Mouse (Mus musculus) lung, embryonic 14.5 days (tissue): ENCODE data around the gene Fgfr2. TPM values are rescaled to one million over a fixed set of nuclear protein-coding genes. Genes with fewer than 3 reads are reported as not detected.

Experiments used
- ATAC-seq: fragments of 200-750 bp; cut with Nextera tagmentation; 2 replicates; pipeline ENCODE4 v1.8.0; 2017; ENCODE audit warnings: mild to moderate bottlenecking, moderate TSS enrichment, moderate library complexity; ENCODE audit not compliant: insufficient read depth
- DNase-seq: peaks from one replicate; pipeline ENCODE4 v3.0.0-alpha.2; 2015
- H3K27ac ChIP-seq: fragments of 300-500 bp; sonication (generic); 2 replicates; pipeline ENCODE4 v1.5.1; 2014; ENCODE audit warnings: low read depth, mild to moderate bottlenecking, moderate library complexity
- H3K27me3 ChIP-seq: fragments of 300-500 bp; sonication (generic); 2 replicates; pipeline ENCODE4 v1.6.1; 2014; ENCODE audit warnings: low read length, control low read depth; ENCODE audit not compliant: insufficient read depth
- H3K36me3 ChIP-seq: fragments of 300-500 bp; sonication (generic); 2 replicates; pipeline ENCODE4 v1.6.1; 2014; ENCODE audit warnings: control low read depth; ENCODE audit not compliant: insufficient read depth
- H3K4me1 ChIP-seq: fragments of 300-500 bp; sonication (generic); 2 replicates; pipeline ENCODE4 v1.6.1; 2014; ENCODE audit warnings: antibody characterized with exemption, control low read depth; ENCODE audit not compliant: insufficient read depth
- H3K4me2 ChIP-seq: fragments of 300-500 bp; sonication (generic); 2 replicates; pipeline ENCODE4 v1.6.1; 2014; ENCODE audit warnings: mild to moderate bottlenecking
- H3K4me3 ChIP-seq: fragments of 300-500 bp; sonication (generic); 2 replicates; pipeline ENCODE4 v1.5.1; 2014; ENCODE audit warnings: low read depth, low read length
- H3K9ac ChIP-seq: fragments of 300-500 bp; sonication (generic); 2 replicates; pipeline ENCODE4 v1.6.1; 2014
- H3K9me3 ChIP-seq: fragments of 300-500 bp; sonication (generic); 2 replicates; pipeline ENCODE4 v1.6.1; 2016; ENCODE audit warnings: low read depth, low read length, control low read depth
- CTCF ChIP-seq: IDR thresholded peaks from 2 replicates; pipeline ENCODE4 v1.5.1; 2016; ENCODE audit warnings: antibody characterized with exemption, low read depth
- WGBS: fragments of 180-500 bp; shearing (Covaris S2); extraction: QIAGEN DNeasy Blood & Tissue Kit; methylation state at CpG from one replicate; pipeline ENCODE4 v1.1.7; 2014; 5-methylcytosine and 5-hydroxymethylcytosine counted together
- polyA plus RNA-seq: library from polyadenylated mRNA; unstranded; fragments of >200 nt; fragmentation: Nextera tagmentation; extraction: Ambion mirVana; gene quantifications from 2 replicates; pipeline ENCODE4 v1.2.1, GENCODE M21; 2014

Fgfr2 gene
- polyA plus RNA-seq, 1 experiment from 2014 or later, result 179 TPM

- Histone ChIP-seq H3K4me1 (no peaks in the 10 kb centered on the region; the same call in 1 of the 2 replicates), H3K27me3 (no peaks in the 10 kb centered on the region), H3K9me3 (no peaks in the 10 kb centered on the region), H3K9ac (no peak overlapping the region), H3K4me2 (no peak overlapping the region), H3K4me3 (no peak overlapping the region), H3K27ac (no peak overlapping the region), H3K36me3 (no peaks in the 10 kb centered on the region)
- DNase-seq (no peak), ATAC-seq (no peak)
- no peak for TF ChIP-seq CTCF
- WGBS, result 67% methylated on average over 12 of the region's 12 CpGs
Measured at GRCm38 (mm10) chr7:131651921-131652694, 1471.0 kb downstream of the Fgfr2 start.

GRCm38 (mm10) chr7:131650277-131650676, 1472.9 kb downstream of the Fgfr2 start:
- Histone ChIP-seq H3K36me3 (no peaks in the 10 kb centered on the region), H3K9ac (no peak overlapping the region), H3K4me2 (no peak overlapping the region), H3K27me3 (peaks cover 9% of the 10 kb centered on the region), H3K9me3 (no peaks in the 10 kb centered on the region), H3K27ac (no peak overlapping the region), H3K4me1 (no peaks in the 10 kb centered on the region; the same call in 1 of the 2 replicates), H3K4me3 (no peak overlapping the region)
- ATAC-seq (no peak), DNase-seq (peak; percentile 8)
- no peak for TF ChIP-seq CTCF
- WGBS, result 30% methylated on average over 2 of the region's 2 CpGs

- no peak overlapping the region for H3K4me2 ChIP-seq
- peaks cover 29% of the 10 kb centered on the region for H3K27me3 ChIP-seq
- no peak for ATAC-seq
- no peak for TF ChIP-seq CTCF
- no peaks in the 10 kb centered on the region; the same call in 1 of the 2 replicates for H3K4me1 ChIP-seq
- 26% methylated on average over 7 of the region's 7 CpGs for WGBS
- no peaks in the 10 kb centered on the region for H3K9me3 ChIP-seq
- no peak overlapping the region for H3K4me3 ChIP-seq
- H3K9ac ChIP-seq, result no peak overlapping the region
- DNase-seq, result peak; percentile 37
- no peak overlapping the region for H3K27ac ChIP-seq
- no peaks in the 10 kb centered on the region for H3K36me3 ChIP-seq
Measured at GRCm38 (mm10) chr7:131648276-131648675, 1474.9 kb downstream of the Fgfr2 start.

GRCm38 (mm10) chr7:131647583-131647982, 1475.6 kb downstream of the Fgfr2 start:
- no peaks in the 10 kb centered on the region for H3K36me3 ChIP-seq
- WGBS, result 30% methylated on average over 3 of the region's 3 CpGs
- H3K27ac ChIP-seq, result no peak overlapping the region
- no peaks in the 10 kb centered on the region; the same call in 1 of the 2 replicates for H3K4me1 ChIP-seq
- ATAC-seq (no peak), DNase-seq (peak; percentile 28)
- H3K27me3 ChIP-seq, result peaks cover 36% of the 10 kb centered on the region
- no peaks in the 10 kb centered on the region for H3K9me3 ChIP-seq
- H3K9ac ChIP-seq, result no peak overlapping the region
- no peak overlapping the region for H3K4me2 ChIP-seq
- H3K4me3 ChIP-seq, result no peak overlapping the region
- no peak for TF ChIP-seq CTCF

GRCm38 (mm10) chr7:131644586-131644985, 1478.6 kb downstream of the Fgfr2 start:
- Histone ChIP-seq H3K27ac (no peak overlapping the region), H3K27me3 (peaks cover 49% of the 10 kb centered on the region), H3K4me1 (no peaks in the 10 kb centered on the region), H3K4me2 (peak overlapping the region; percentile 14; the same call in 1 of the 2 replicates), H3K36me3 (no peaks in the 10 kb centered on the region), H3K9ac (no peak overlapping the region), H3K9me3 (no peaks in the 10 kb centered on the region), H3K4me3 (no peak overlapping the region)
- no peak for TF ChIP-seq CTCF
- 2% methylated on average over 13 of the region's 13 CpGs for WGBS
- ATAC-seq (no peak), DNase-seq (no peak)

- peak overlapping the region; percentile 14; the same call in 1 of the 2 replicates for H3K4me2 ChIP-seq
- no peak overlapping the region for H3K4me3 ChIP-seq
- no peak overlapping the region for H3K9ac ChIP-seq
- H3K4me1 ChIP-seq, result no peaks in the 10 kb centered on the region
- no peaks in the 10 kb centered on the region for H3K36me3 ChIP-seq
- WGBS, result 2% methylated on average over 16 of the region's 16 CpGs
- ATAC-seq, result no peak
- no peak for TF ChIP-seq CTCF
- DNase-seq, result peak; percentile 26
- H3K9me3 ChIP-seq, result no peaks in the 10 kb centered on the region
- H3K27ac ChIP-seq, result no peak overlapping the region
- H3K27me3 ChIP-seq, result peaks cover 49% of the 10 kb centered on the region
Measured at GRCm38 (mm10) chr7:131644051-131644450, 1479.1 kb downstream of the Fgfr2 start.

- 17% methylated on average over 13 of the region's 13 CpGs for WGBS
- no peak for ATAC-seq
- H3K4me2 ChIP-seq, result no peak overlapping the region; the same call in 1 of the 2 replicates
- no peak for DNase-seq
- H3K9ac ChIP-seq, result no peak overlapping the region
- no peaks in the 10 kb centered on the region for H3K36me3 ChIP-seq
- no peak overlapping the region for H3K27ac ChIP-seq
- no peaks in the 10 kb centered on the region for H3K4me1 ChIP-seq
- H3K4me3 ChIP-seq, result no peak overlapping the region
- no peak for TF ChIP-seq CTCF
- peaks cover 49% of the 10 kb centered on the region for H3K27me3 ChIP-seq
- no peaks in the 10 kb centered on the region for H3K9me3 ChIP-seq
Measured at GRCm38 (mm10) chr7:131643341-131643840, 1479.8 kb downstream of the Fgfr2 start.
